Mouse (Mus musculus): Measurements from ENCODE around the gene Fam45a.

Gene Fam45a

DNA sequence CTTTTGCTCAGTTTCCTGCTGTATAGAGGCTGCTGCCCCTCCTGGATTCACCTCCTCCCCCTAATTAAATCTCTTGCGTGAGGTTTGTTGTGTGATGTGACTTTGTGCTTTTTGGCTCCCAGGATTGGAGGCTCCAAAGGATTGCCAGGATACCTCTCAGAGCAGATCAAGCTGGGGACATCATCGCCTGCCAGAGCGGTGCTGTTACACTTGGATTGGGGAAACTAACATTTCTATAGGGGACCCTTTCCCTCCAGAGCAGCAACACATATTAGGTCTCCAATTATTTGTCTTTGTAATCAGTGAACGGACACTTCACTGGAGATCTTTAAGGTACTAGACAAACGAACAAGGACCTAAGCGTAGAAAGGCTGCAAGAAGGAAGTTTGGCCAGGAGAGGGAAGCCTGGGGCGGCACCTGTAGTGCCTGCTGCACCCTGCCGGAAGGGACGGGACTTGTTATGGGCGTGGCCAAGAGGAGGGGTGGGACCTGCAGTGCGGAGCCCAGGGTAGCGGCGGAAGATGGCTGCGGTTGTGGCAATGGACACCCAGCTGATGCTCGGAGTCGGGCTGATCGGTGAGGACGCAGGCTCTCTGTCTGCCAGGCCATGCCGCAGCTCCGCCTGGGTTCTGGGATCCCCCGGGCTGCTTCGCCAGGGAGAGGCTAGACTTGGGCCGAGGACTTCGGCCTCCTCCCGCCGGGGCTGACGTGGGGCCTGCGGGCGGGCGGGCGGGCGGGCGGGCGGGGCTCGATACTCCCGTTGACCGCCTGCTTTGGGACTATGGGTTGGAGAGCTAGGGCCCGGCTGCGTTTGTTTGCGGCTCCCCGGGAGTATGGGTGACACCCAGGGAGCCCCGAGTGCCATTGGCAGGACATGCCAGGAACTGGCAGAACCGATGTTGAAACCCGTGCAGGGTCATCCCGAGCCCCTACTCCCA is at the start of gene Fam45a:
Gene Fam45a, plus strand, starts transcription at position 488 of the 938 bp plus-strand sequence.
- peak; percentile 85 for DNase-seq (ENCODE audit: low read depth, low spot score)

DNA sequence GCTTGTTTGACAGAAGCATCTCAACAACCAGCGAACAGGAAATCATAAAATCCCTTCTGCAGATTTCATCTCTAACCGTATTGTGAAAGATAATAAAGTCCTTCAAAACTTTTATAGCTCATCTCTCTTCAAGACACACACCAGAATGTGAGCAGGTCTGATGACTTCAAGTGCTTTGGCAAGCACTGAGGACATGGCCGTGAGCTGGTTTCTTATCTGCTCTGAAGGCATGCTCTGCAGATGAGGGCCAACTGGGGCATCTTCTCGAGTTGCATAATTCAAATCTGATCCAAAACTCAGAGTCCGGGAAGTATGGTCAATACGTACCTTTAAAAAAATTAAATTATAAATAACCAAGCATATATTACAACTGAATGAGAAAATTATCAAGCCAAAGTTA is 38.0 kb upstream of the Fam45a start:
- no peak for DNase-seq (ENCODE audit: low read depth, low spot score)

DNA sequence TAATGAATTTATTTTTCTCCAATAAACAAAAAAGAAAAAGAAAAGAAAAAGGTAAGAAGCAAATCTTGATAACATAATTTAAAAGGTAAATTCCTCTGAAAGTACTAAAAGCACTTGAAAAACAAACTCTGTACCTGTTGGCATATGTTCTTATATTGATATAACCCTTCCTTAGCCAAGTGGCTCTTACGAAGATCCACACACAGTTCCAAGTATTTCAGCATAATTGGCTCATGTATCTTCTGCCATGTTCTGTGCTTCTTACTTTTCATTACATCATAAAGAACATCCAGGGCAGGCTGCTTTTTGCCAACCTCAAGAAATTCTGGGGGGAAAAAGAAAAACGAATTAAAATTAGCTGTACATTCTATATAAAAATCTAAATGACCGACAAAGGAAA is 29.4 kb upstream of the Fam45a start:
- no peak for DNase-seq (ENCODE audit: low read depth, low spot score)

DNA sequence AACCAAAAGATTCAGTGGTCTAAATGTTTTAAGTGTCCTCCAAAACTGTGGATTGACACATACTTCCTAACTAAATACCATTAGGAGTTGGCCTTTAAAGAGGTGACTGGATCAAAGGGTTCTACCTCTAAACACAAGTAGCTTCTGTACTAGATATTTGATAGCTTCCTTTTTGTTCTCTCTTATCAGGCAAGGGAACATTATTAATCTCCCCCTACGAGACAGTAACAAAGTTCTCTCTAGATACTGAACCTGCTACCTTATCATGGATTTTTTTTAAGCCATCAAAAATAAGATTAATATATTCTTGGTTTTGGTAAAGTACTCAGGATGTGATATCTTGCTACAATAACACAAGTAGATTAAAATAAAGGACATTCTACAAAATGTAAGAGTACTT is 26.7 kb upstream of the Fam45a start:
- DNase-seq (ENCODE audit: low read depth, low spot score), result no peak

GRCm38 (mm10) chr19:60787465-60788150 is 23.8 kb upstream of the Fam45a start:
- DNase-seq (ENCODE audit: low read depth, low spot score), result no peak

GRCm38 (mm10) chr19:60788214-60788960 is 23.0 kb upstream of the Fam45a start:
- DNase-seq (ENCODE audit: low read depth, low spot score), result no peak

GRCm38 (mm10) chr19:60789452-60789851 is 21.9 kb upstream of the Fam45a start:
- DNase-seq (ENCODE audit: low read depth, low spot score), result no peak

- DNase-seq (ENCODE audit: low read depth, low spot score), result no peak
Measured at GRCm38 (mm10) chr19:60789919-60790506, 21.4 kb upstream of the Fam45a start.

- DNase-seq (ENCODE audit: low read depth, low spot score), result peak; percentile 88
Measured at GRCm38 (mm10) chr19:60790551-60791161, 20.7 kb upstream of the Fam45a start, which contains the start of gene Eif3a. Gene Eif3a, minus strand, starts transcription at chr19:60790658.

- no peak for DNase-seq (ENCODE audit: low read depth, low spot score)
Measured at GRCm38 (mm10) chr19:60791164-60791563, 20.2 kb upstream of the Fam45a start.

GRCm38 (mm10) chr19:60793170-60793707 is 18.1 kb upstream of the Fam45a start:
- no peak for DNase-seq (ENCODE audit: low read depth, low spot score)

DNA sequence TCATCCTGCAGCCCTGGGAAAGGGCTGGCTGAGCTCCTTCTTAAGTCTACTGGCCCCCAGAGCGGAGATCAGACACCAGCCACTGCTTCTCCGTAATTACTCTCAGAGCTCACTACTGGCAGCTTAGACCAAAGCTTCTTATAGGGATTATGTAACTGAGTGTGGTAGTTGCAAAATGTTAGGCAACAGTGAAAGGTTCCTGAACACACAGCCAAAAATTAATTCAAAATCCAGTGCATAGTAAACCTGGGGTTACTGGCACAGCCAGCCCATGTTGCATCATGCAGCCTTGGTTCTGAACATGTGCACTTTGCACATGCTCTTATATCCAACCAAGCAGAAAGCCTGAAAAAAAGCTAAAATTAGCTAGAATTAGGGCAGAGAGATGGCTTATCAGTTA is 16.1 kb upstream of the Fam45a start:
- no peak for DNase-seq (ENCODE audit: low read depth, low spot score)

DNA sequence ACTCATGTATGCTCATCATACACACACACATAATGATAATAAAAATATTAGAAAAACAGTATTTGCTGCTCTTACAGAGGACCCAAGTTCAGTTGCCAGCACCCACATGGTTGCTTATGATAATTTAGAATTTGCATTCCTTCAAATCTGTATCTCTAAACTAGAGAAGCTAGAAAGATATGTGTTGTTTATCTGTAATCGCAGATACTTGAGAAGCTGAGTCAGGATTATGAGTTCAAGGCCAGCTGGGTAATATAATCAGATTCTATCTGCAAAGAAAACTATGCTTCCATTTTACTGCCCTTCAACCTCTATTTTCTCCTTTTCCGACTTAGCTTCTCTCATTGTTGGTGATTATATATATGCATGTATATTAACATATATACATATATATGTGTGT is 14.0 kb upstream of the Fam45a start:
- no peak for DNase-seq (ENCODE audit: low read depth, low spot score)

GRCm38 (mm10) chr19:60799867-60800569 is 11.4 kb upstream of the Fam45a start:
- DNase-seq (ENCODE audit: low read depth, low spot score), result no peak

DNA sequence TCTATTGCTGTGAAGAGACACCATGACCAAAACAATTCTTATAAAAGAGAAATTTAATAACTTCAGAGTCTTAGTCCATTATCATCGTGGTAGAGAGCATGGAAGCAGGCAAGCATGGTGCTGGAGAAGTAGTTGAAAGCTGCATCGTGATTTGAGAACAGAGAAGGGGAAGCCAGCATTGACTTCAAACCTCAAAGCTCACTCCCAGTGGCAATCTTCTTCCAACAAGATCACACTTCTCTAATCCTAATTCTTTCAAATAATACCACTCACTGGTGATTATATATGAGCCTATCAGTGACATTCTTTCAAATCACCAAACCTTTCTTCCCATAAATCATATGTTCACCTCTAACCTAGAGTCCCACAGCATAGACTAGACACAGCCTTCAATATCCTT is 6.5 kb upstream of the Fam45a start:
- no peak for DNase-seq (ENCODE audit: low read depth, low spot score)

DNA sequence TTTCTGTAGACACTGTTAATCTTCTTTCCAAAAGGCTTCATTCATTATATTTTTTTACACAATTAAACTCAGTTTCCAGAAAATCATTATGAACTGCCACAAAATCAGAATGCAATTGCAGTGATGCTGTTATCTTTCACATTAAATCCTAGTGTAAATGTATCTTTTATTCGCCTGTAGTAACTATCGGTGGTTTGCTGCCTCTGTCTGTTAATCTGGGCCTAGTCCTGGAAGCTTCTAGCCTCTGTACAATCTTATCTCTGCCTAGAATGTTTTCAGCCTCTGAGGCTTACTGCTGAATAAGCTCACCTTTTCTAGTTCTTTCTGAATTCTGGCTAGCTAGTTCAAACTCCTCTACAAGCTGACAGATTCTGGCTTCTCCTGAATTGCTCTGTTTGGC is 1.5 kb upstream of the Fam45a start:
- DNase-seq (ENCODE audit: low read depth, low spot score), result no peak

DNA sequence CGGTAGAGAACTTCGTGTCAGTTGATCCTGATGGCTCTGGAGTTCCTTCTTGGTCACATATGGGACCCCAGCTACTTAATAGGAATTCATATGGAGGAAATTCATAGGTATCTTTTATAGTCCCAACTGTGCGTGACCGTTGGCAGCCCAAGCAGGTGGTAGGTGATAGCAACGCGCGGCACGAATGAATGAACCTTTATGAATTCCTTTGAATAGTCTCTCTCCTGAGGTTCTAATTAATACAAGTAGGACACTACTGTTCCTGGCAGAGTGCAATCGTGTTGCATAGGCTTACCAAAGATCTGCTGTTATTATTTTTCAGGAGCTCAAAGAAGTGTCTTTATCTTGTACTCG is 628 bp downstream of the Fam45a start:
- DNase-seq (ENCODE audit: low read depth, low spot score), result no peak

- DNase-seq (ENCODE audit: low read depth, low spot score), result no peak
Measured at GRCm38 (mm10) chr19:60813133-60813532, 1.7 kb downstream of the Fam45a start.

- DNase-seq (ENCODE audit: low read depth, low spot score), result no peak
Measured at GRCm38 (mm10) chr19:60818677-60819076, 7.3 kb downstream of the Fam45a start.

DNA sequence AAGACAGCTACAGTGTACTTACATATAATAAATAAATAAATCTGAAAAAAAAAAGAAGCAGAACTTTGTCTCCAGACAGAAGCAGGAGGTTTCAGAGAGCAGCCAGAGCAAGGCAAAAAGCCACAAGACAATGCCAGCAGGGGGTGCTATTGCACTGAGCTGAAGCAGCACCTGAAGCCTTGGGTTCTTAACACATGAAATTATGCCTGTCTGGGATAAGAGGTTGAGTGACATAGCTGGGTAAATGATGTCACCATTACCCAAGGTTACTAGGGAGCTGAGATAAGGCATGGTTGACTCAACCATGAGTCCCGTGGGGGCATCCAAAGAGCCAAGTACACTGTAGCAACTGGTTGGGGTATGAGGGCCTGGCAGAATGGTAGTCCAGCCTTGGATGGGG is 26.4 kb downstream of the Fam45a start:
- peak; percentile 31 for DNase-seq (ENCODE audit: low read depth, low spot score)

Measured in WW6 (cell line).